Mouse (Mus musculus): ENCODE results near the gene Palm.

Gene Palm

DNA sequence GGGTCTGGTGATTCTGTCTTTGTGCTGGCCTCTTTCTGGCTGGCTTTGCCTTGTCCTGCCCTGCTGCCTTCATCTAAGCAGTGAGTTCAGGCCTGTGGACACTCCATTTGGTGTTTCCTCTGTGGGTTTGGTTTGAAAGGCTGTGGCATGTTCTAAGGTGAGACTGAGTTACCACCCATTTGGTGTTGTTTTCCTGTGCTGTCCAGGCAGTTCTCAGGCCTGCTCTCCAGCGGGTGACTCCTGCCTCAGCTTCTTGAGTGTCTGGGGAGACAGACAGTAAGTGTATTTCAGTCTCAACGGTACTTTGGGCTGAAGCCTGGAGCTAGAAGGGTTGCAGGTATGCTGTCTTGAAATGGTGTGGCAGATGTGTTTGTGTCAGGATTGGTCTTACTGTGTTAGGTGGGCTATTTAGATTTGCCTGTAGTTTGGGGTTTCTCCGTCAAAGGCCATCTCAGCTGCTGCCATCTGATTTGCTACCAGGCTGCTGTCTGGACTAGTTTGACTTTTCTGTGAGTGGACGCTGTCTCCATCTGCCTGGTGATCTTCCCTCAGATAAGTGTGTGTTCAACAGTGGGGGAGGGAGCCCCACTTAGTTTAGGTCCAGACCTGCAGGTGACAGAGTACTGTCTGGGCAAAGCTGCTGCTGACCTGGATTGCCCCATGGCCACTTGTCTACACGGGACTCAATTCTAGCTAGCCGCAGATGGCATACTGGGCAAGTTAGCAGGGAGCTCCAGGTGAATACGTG, 63.5 kb downstream of the Palm start:
- DNase-seq, result no peak

DNA sequence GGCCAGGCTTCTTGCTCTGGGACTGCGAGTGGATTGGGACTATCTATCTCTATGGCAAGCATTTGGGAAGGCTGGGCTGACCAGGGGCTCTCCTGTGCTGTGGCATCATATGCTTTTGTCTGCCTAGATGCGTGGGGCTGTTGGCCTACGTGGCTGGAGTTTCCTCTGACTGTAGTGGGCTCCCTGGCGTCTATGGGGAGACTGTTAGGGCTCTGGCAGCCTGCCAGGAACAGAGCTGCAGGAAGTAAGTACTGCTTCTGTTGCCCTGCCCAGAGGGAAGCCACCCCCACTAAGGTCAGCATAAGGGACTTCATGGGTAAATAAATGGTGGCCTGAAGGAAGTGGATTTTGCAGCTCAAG, 64.1 kb downstream of the Palm start:
- DNase-seq, result peak; percentile 92

DNA sequence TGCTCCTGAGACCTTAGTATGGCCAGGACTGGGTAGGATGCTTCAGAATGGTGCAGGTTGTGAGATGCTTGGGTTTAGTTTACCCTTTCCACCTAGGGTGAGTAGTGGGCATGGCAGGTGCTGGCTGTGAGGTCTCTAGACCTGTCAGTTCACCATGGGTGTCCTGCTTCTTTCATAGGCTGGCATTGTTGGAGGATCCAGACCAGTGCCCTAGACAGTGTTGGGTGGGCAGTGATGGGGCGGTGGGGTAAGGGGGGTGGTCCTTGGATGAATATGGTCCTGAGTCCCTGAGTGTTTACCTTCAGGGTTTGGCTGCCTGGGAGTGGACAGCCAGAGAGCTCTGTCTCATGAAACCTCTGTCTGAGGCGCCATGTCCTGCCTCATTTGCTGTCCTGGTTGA, 64.5 kb downstream of the Palm start:
- no peak for DNase-seq

DNA sequence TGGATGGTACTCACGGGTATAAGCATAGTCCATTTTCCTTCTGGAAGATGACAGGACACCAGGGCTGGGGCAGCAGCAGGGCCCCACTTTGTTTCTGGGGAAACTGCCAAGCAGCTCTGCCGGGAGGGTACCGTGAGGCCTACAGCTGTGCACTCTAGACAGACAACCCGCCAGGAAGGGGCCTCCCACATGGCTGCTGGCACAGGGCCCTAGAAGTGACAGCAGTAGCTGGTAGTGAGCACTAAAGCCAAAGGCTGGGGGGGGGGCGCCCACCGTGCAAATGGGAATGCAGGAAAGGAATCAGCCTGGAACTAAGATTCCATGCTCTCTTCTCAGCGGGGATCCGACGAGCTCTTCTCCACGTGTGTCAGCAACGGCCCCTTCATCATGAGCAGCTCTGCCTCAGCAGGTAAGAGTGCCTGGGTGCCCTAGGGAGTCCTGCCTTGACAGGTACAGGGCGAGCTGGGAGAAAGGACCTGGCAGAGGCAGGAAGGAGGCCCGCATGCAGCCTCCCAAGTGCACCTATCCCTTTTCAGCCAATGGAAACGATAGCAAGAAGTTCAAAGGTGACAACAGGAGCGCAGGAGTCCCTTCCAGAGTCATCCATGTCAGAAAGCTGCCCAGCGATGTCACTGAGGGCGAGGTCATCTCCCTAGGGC, 65.2 kb downstream of the Palm start:
- DNase-seq, result peak; percentile 67

DNA sequence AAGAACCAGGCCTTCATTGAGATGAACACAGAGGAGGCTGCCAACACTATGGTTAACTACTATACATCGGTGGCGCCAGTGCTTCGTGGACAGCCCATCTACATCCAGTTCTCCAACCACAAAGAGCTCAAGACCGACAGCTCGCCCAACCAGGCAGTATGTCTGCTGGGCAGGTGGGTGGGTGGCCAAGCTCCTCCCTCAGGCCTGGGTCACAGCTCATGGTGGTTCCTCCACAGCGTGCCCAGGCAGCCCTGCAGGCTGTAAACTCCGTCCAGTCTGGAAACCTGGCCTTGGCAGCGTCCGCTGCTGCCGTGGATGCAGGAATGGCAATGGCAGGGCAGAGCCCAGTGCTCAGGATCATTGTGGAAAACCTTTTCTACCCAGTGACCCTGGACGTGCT, 65.7 kb downstream of the Palm start:
- DNase-seq, result no peak

DNA sequence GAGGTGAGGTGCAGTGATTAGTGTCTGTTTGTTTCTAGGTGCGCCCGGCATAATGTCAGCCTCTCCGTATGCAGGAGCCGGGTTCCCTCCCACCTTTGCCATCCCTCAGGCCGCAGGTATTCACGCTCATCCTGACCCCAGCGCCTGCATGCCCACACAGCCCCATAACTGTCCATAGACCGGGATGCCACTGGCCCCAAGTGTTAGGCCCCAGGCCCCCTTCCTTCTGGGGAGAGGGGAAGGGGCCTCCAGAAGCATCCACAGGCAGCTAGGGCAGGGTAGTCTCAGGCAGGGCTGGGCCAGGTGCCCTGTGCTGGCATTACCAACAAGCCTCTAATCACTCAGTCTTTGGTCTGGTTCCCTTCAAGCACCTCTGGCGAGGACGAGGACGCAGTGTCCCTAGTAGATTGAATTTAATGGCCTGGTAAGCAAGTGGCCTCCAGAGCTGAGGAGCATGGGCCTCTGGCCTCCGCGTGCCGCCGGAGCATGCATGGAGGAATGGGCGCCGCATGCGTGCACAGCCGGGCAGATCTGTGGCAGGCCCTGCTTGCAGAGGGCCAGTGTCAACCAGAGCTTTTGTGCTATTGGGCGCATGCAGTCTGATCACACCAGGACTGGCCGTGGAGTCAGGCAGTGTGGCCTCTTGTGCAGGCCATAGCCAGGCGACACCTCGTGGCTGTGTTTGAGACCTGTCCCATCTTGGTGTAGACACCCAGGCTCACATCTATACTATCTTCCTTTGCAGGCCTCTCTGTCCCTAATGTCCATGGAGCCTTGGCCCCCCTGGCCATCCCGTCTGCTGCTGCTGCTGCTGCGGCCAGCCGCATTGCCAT, 66.9 kb downstream of the Palm start:
- no peak for DNase-seq

DNA sequence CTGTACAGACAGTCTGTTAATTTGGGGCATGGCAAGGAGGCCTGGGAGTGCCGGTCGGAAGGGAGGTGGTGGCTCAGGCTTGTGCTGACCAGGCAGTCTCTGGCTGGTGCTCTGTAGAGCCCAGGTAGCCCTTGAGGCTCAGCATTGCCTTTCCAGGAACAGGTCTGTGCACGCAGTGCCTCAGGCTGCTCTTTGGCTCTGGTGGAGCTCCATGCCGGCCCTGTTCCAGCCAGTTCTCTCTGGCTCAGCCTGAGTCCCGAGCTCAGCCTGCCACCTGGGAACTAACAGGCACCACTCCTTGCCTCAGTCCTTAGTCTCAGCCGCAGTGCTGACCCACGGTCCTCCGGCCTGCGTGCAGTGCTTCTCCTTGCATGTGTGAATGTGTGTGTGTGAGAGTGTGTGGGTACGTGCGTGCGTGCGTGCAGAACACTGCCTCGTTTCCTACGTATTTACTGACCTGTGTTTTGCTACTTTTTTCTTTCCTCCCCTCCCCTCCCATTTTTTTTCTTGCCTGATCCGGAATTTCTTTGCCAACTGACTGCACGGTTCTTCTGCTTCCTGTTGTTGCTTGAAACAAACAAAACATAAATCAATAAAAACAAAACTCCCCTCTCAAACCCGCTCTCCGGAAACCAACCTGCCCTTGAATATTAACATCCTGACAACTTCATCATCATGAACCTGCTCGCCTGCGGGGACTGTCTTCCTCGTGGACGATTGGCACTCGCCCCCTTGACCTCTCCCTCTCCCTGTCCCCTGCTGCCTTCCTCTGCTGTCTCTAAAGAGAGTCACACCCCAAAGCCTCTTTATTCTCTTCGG, 68.1 kb downstream of the Palm start:
- DNase-seq, result no peak

DNA sequence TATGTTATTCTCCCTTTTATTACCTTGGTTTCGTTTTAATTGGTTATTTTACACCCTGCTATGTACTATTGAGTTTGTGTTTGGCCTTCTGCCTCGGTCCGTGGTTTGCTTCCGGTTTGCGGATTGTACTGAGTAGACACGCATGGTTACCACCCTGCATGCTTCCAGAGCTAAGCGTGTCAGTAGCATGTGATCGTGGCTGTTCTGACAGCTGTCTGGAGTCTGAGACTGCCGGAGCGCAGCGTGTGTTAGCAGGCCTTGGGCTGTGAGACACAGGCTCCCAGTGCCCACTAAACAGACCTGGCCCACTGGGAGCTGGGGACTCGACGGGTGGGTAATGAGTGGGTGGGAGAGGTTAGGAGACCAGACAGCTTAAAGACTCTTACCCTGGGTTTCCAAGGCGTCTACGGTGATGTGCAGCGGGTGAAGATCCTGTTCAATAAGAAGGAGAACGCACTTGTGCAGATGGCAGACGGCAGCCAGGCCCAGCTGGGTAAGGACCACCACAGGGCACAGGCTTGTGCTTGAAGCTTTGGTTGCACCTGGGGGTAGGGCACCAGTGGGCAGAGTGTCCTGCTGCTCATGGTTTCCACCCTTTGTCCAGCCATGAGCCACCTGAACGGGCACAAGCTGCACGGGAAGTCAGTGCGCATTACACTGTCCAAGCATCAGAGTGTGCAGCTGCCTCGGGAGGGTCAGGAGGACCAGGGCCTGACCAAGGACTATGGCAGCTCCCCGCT, 68.8 kb downstream of the Palm start:
- DNase-seq, result no peak

DNA sequence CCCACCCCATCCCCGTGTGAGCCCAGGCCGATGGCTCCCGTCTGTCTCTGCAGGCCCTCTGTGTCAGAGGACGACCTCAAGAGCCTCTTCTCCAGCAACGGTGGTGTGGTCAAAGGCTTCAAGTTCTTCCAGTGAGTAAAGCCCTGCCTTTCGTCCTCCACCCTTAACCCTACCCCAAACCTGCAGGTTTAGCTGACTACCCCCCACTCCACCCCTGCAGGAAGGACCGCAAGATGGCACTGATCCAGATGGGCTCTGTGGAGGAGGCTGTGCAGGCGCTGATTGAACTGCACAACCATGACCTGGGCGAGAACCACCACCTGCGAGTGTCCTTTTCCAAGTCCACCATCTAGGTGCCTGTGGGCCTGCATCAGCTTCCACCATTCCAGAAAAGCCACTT, 69.6 kb downstream of the Palm start:
- no peak for DNase-seq

DNA sequence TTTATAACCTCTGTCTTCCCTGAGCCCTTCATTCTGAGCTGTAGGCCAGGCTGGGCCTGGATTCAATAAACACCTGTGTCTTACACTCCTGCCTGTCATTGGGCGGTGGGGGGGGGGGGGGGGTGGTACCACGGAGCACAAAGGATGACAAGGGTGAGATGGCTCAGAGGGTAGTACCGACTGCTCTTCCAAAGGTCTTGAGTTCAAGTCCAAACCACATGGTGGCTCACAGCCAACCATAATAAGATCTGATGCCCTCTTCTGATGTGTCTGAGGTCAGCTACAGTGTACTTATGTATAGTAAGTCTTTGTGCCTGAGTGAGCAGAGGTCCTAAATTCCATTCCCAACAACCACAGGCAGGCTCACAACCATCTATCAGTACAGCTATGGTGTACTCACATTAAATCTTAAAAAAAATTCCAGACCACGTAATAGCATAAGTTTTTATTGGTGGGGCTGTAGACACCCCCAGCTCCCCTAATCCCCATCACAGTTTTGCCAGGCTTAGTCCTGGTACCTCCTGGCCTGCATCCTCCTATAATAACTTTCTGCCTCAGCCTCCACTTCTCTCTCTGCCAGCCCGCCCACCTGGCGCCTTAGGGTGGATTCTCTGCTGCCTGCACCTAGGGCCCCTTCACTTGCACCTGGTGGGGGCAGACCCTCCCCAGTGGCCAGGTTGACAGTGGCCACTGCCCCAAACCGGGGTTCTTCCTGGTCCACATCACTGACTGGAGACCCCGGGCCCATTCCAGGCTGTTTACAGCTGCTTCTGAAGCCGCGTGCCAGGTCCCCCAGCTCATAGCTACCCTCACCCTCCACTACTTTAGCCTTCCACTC, 71.2 kb downstream of the Palm start:
- no peak for DNase-seq

DNA sequence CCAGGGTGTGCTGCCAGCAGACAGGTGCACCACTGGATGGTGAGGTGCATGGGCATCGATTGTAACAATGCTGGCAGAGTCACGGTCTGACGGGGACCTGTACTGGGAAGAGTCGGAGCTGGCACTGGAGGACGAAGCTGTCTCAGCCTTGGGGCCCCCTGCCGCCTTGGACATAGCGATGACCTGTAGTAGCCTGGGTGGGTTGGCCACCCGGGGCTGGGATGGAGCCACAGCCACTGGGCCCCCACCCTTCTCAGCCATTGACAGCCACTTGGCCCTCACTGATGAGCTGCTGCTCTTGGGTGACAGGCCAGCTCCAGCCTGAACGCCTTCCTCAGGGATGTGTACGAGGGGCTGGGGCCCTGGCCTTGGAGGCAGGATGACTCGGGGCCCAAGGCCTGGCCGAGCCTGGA, 71.8 kb downstream of the Palm start:
- DNase-seq, result no peak

DNA sequence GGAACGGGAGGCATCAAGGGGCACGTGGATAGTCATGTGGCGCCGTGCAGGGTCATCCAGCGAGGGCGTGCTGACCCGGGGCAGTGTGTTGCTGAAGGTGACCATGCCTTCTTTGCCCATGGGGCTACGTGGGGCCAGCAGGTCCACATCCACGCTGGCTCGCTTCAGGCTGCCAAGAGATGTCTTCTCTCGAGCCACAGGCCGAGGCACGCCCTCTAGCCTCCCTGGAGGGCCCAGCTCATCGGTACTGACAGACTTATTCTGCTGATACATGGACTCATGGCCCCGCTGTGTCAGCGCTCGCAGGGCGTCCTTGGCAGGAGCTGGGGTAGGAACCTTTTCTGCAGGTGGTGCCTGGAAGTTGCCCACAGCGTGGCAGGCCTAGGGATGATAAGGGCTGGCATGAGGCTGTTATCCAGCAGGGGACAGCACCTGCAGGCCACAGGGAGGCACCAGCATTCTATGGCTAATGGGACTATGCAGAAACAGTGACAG, 72.5 kb downstream of the Palm start:
- DNase-seq, result no peak

DNA sequence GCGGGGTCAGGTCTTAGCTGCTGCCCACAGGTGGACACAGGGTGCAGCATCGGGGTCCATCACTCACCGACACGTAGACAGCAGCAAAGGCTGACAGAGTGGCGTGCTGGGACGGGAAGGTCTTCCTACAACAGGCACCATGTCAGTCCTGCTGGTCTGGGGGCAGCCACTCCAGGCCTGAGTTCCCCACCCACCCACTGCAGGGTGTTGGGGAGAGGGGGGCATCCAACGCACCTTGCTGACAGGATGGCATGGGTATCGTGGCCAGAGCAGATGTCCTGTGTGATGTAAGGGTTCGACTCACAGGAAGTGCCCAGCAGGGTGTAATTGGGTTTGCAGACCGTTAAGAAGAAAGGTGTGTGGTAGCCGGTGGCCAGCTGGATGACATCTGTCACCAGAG, 73.2 kb downstream of the Palm start:
- no peak for DNase-seq
